20 mouse cellular contexts compared by ENCODE assay signal in the genomic region with DNA sequence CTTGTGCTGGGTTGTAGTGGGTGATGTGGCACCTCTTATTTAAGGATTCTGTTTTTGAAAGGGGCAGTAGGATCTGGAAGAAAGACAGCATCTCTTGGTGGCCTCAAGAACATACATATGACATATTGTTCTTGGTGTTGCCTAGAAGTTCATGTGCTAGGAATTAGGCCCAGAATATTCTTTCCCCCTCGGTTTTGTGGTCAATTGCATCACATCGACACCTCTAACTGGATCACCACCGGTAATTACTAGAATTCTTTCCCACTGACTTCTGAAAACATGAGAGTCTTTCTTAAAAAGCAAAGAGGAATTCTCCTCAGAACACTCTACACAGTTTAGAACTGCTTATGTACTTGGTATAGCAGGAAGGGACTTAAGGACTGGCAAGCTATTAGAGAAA.
"Had no signal": no experiment of that assay in that cellular context is flagged by ENCODE, and none has a peak within 500 bp of the region (broad histone marks: within the 10 kb centered on the region; RNA-seq: fewer than 3 reads in every experiment).

No protein-coding gene starts in this region.

- ATAC-seq: liver, embryonic 12.5 days; midbrain, embryonic 15.5 days had no signal

- H3K27ac ChIP-seq: kidney, embryonic 15.5 days; limb, embryonic 10.5 days; limb, embryonic 13.5 days; liver, embryonic 12.5 days; liver, embryonic 15.5 days; lung, embryonic 15.5 days; macrophage; midbrain, embryonic 12.5 days; midbrain, embryonic 15.5 days; neural tube, embryonic 13.5 days; stomach, embryonic 15.5 days had no signal

- H3K4me1 ChIP-seq: liver, embryonic 12.5 days had no signal

- H3K4me3 ChIP-seq: kidney, embryonic 15.5 days; limb, embryonic 10.5 days; limb, embryonic 13.5 days; liver, embryonic 12.5 days; liver, embryonic 15.5 days; lung, embryonic 15.5 days; midbrain, embryonic 12.5 days; midbrain, embryonic 15.5 days; neural tube, embryonic 13.5 days; stomach, embryonic 15.5 days had no signal

- H3K4me2 ChIP-seq: kidney, embryonic 15.5 days; limb, embryonic 13.5 days; liver, embryonic 12.5 days; liver, embryonic 15.5 days; lung, embryonic 15.5 days; midbrain, embryonic 12.5 days; midbrain, embryonic 15.5 days; neural tube, embryonic 13.5 days; stomach, embryonic 15.5 days had no signal

- DNase-seq: kidney, adult 2 months; kidney, postnatal 10 days; kidney, postnatal 36 days; liver; lung, adult 18-20 months; retina, postnatal 1 day; right cerebral cortex, postnatal 25 days; spleen, adult 18-20 months; thymus, postnatal 25 days had no signal

- H3K27me3 ChIP-seq: kidney, embryonic 15.5 days; limb, embryonic 13.5 days; liver, embryonic 12.5 days; liver, embryonic 15.5 days; lung, embryonic 15.5 days; midbrain, embryonic 12.5 days; midbrain, embryonic 15.5 days; neural tube, embryonic 13.5 days; stomach, embryonic 15.5 days had no signal

- H3K36me3 ChIP-seq: kidney, embryonic 15.5 days; limb, embryonic 10.5 days; limb, embryonic 13.5 days; liver, embryonic 12.5 days; liver, embryonic 15.5 days; lung, embryonic 15.5 days; midbrain, embryonic 12.5 days; midbrain, embryonic 15.5 days; neural tube, embryonic 13.5 days; stomach, embryonic 15.5 days had no signal

- H3K9me3 ChIP-seq: kidney, embryonic 15.5 days; limb, embryonic 10.5 days; limb, embryonic 13.5 days; liver, embryonic 12.5 days; liver, embryonic 15.5 days; lung, embryonic 15.5 days; midbrain, embryonic 12.5 days; midbrain, embryonic 15.5 days; neural tube, embryonic 13.5 days; stomach, embryonic 15.5 days had no signal

- H3K9ac ChIP-seq: kidney, embryonic 15.5 days; limb, embryonic 13.5 days; liver, embryonic 12.5 days; liver, embryonic 15.5 days; lung, embryonic 15.5 days; midbrain, embryonic 12.5 days; midbrain, embryonic 15.5 days; neural tube, embryonic 13.5 days; stomach, embryonic 15.5 days had no signal
